26 mouse cellular contexts compared by ENCODE assay signal in genomic region chr2:31303177-31303576, GRCm38 (mm10). TPM values are rescaled to one million over a fixed set of nuclear protein-coding genes. Genes with fewer than 3 reads are reported as not detected.
DNase-seq lines count a peak whose midpoint lies in the region; ATAC-seq and TF ChIP-seq lines count a peak whose summit lies in the region.
"Had no signal": no experiment of that assay in that cellular context is flagged by ENCODE, and none has a peak within 500 bp of the region (broad histone marks: within the 10 kb centered on the region; RNA-seq: fewer than 3 reads in every experiment).

No protein-coding gene starts in this region.

- no peak for TF ChIP-seq CTCF in gastrocnemius, adult 2 months (IDR thresholded peaks at IDR 0.05)
- TF ChIP-seq CTCF in liver, postnatal 0 days (IDR thresholded peaks at IDR 0.05; ENCODE audit: low read depth) = no peak

- DNase-seq in gastrocnemius, adult 2 months = no peak
- no peak for DNase-seq in gastrocnemius, postnatal 10 days
- DNase-seq in induced T-regulatory cell, adult 2 months (ENCODE audit: low read depth) = peak; percentile 56
- no peak for DNase-seq in cerebellum, adult 11 months
- DNase-seq in liver, postnatal 0 days = no peak
- DNase-seq: adrenal gland, adult 8-10 months; adrenal gland, postnatal 14 days; adrenal gland, postnatal 36 days; B cell, adult 2 months; cerebellum, adult 18-20 months; cerebellum, adult 8-10 months; cerebellum, adult 9-11 months; cerebellum, postnatal 14 days; cerebellum, postnatal 36 days; embryo, embryonic 11 days had no signal

- peak overlapping the region; percentile 54; the same call in 1 of the 2 replicates for H3K27ac ChIP-seq in gastrocnemius, adult 2 months
- no peak overlapping the region for H3K27ac ChIP-seq in forebrain, embryonic 16.5 days (ENCODE audit: low read length)
- H3K27ac ChIP-seq in liver, postnatal 0 days (ENCODE audit: low read depth) = no peak overlapping the region
- H3K27ac ChIP-seq: embryonic facial prominence, embryonic 13.5 days; embryonic facial prominence, embryonic 15.5 days; forebrain, embryonic 13.5 days; forebrain, embryonic 15.5 days had no signal

- H3K4me2 ChIP-seq in forebrain, embryonic 16.5 days (ENCODE audit: low read length) = no peak overlapping the region
- H3K4me2 ChIP-seq in liver, postnatal 0 days (ENCODE audit: low read depth, low read length) = no peak overlapping the region
- H3K4me2 ChIP-seq: embryonic facial prominence, embryonic 13.5 days; embryonic facial prominence, embryonic 15.5 days; forebrain, embryonic 13.5 days; forebrain, embryonic 15.5 days had no signal

- H3K27me3 ChIP-seq in forebrain, embryonic 16.5 days (replicated peaks; ENCODE audit: control insufficient read depth, insufficient read depth, low read length) = no peaks in the 10 kb centered on the region
- H3K27me3 ChIP-seq in liver, postnatal 0 days (ENCODE audit: insufficient read depth, low read length) = no peaks in the 10 kb centered on the region
- H3K27me3 ChIP-seq: embryonic facial prominence, embryonic 13.5 days; embryonic facial prominence, embryonic 15.5 days; forebrain, embryonic 13.5 days; forebrain, embryonic 15.5 days; Patski had no signal

- no peak overlapping the region for H3K9ac ChIP-seq in forebrain, embryonic 16.5 days (replicated peaks; ENCODE audit: low read depth, low read length)
- H3K9ac ChIP-seq in liver, postnatal 0 days (replicated peaks) = no peak overlapping the region
- H3K9ac ChIP-seq: embryonic facial prominence, embryonic 13.5 days; embryonic facial prominence, embryonic 15.5 days; forebrain, embryonic 13.5 days; forebrain, embryonic 15.5 days had no signal

- TF ChIP-seq EP300 in liver, postnatal 0 days (IDR thresholded peaks at IDR 0.05; ENCODE audit: low read depth) = no peak

- H3K4me1 ChIP-seq in forebrain, embryonic 16.5 days (replicated peaks; ENCODE audit: control insufficient read depth, insufficient read depth, low read length) = peaks cover 7% of the 10 kb centered on the region
- H3K4me1 ChIP-seq in liver, postnatal 0 days (ENCODE audit: insufficient read depth) = peaks cover 5% of the 10 kb centered on the region; the same call in 1 of the 2 replicates

- no peak overlapping the region for H3K4me3 ChIP-seq in gastrocnemius, adult 2 months
- H3K4me3 ChIP-seq in forebrain, embryonic 16.5 days (replicated peaks; ENCODE audit: low read length) = no peak overlapping the region
- H3K4me3 ChIP-seq in liver, postnatal 0 days (ENCODE audit: low read depth, low read length) = no peak overlapping the region
- H3K4me3 ChIP-seq: embryonic facial prominence, embryonic 13.5 days; embryonic facial prominence, embryonic 15.5 days; erythroblast, embryonic 14.5 days; forebrain, embryonic 13.5 days; forebrain, embryonic 15.5 days had no signal

- intact Hi-C loops in gastrocnemius, adult 2 months (cut with DNase I) = no loop called here

- H3K9me3 ChIP-seq in forebrain, embryonic 16.5 days (ENCODE audit: control insufficient read depth, low read length) = no peaks in the 10 kb centered on the region
- H3K9me3 ChIP-seq in liver, postnatal 0 days (ENCODE audit: low read length) = no peaks in the 10 kb centered on the region
- H3K9me3 ChIP-seq: embryonic facial prominence, embryonic 13.5 days; embryonic facial prominence, embryonic 15.5 days; forebrain, embryonic 13.5 days; forebrain, embryonic 15.5 days; G1E had no signal

- no peaks in the 10 kb centered on the region for H3K36me3 ChIP-seq in forebrain, embryonic 16.5 days (ENCODE audit: control insufficient read depth, insufficient read depth)
- no peaks in the 10 kb centered on the region for H3K36me3 ChIP-seq in liver, postnatal 0 days (replicated peaks; ENCODE audit: insufficient read depth, low read length)
- H3K36me3 ChIP-seq: embryonic facial prominence, embryonic 13.5 days; embryonic facial prominence, embryonic 15.5 days; forebrain, embryonic 15.5 days; G1E had no signal

- WGBS in forebrain, embryonic 16.5 days = 87% methylated on average over 9 of the region's 9 CpGs
- WGBS in liver, postnatal 0 days (ENCODE audit: insufficient replicate concordance) = 77% methylated on average over 9 of the region's 9 CpGs

- peak; percentile 71 for ATAC-seq in CD4-positive, CD25-positive, alpha-beta regulatory T cell, adult 4 months
- no peak for ATAC-seq in forebrain, embryonic 16.5 days
- ATAC-seq in liver, postnatal 0 days = no peak
- ATAC-seq: activated CD4-positive, CD25-positive, alpha-beta regulatory T cell, adult 4 months; forebrain, embryonic 13.5 days; forebrain, embryonic 15.5 days; Patski had no signal

RNA-seq across cellular contexts. Expression of gene Hmcn2, which starts 11.0 kb away (rescaled TPM):
- total RNA-seq in gastrocnemius, adult 2 months (2021) = 10 to 100 TPM; 21.6 to 36.8 TPM
- total RNA-seq in gastrocnemius, postnatal 10 days (2021) = 10 to 100 TPM; 38.8 to 50.5 TPM
- under 1 TPM; 0.36 to 0.48 TPM for polyA plus RNA-seq in CD4-positive, CD25-positive, alpha-beta regulatory T cell, adult 4 months (2017; shearing (Covaris generic))
- polyA plus RNA-seq in forebrain, embryonic 16.5 days (2015; fragmentation: Nextera tagmentation; extraction: Ambion mirVana) = 0.11 and 0.22 TPM in 2 replicates
- polyA plus RNA-seq in liver, postnatal 0 days (2015; fragmentation: Nextera tagmentation; extraction: Ambion mirVana) = 0.20 and 0.24 TPM in 2 replicates
- total RNA-seq: common myeloid progenitor, adult 5-6 weeks had no signal
- polyA plus RNA-seq: embryonic facial prominence, embryonic 13.5 days; erythroblast, embryonic 14.5 days; G1E had no signal

RNA-seq across cellular contexts. Expression of gene Ncs1, which starts 57.6 kb away (rescaled TPM):
- total RNA-seq in gastrocnemius, adult 2 months (2021) = 1 to 10 TPM; 4.6 to 5.1 TPM
- 10 to 100 TPM; 17.6 to 18.6 TPM for total RNA-seq in gastrocnemius, postnatal 10 days (2021)
- polyA plus RNA-seq in CD4-positive, CD25-positive, alpha-beta regulatory T cell, adult 4 months (2017; shearing (Covaris generic)) = 1 to 10 TPM in 1 of 2 experiments, under 1 TPM in 1; 0.63 to 1.4 TPM
- polyA plus RNA-seq in forebrain, embryonic 16.5 days (2015; fragmentation: Nextera tagmentation; extraction: Ambion mirVana) = 112 and 119 TPM in 2 replicates
- 0.46 and 0.62 TPM in 2 replicates for polyA plus RNA-seq in liver, postnatal 0 days (2015; fragmentation: Nextera tagmentation; extraction: Ambion mirVana)
- polyA plus RNA-seq: erythroblast, embryonic 14.5 days; G1E had no signal

Comparison
In these comparisons a context has a peak if more than half of its experiments do, and no peak if none do; other contexts are left out.
1. RNA of gene Ncs1, which starts 57.6 kb away (polyA plus RNA-seq): 112 to 119 TPM in forebrain, embryonic 16.5 days; 0.63 to 1.4 TPM in CD4-positive, CD25-positive, alpha-beta regulatory T cell, adult 4 months and 0.46 to 0.62 TPM in liver, postnatal 0 days; every median in the first group is over 10 times any median in the second.